Mouse (Mus musculus) midbrain, embryonic 13.5 days (tissue): ENCODE data around the gene Ankrd6. TPM values are rescaled to one million over a fixed set of nuclear protein-coding genes. Genes with fewer than 3 reads are reported as not detected.

Experiments
- ATAC-seq: fragments of 200-750 bp; cut with Nextera tagmentation; 2 replicates; pipeline ENCODE4 v1.8.0; 2017; ENCODE audit warnings: mild to moderate bottlenecking, moderate TSS enrichment, moderate library complexity
- H3K27ac ChIP-seq: fragments of 300-500 bp; sonication (generic); 2 replicates; pipeline ENCODE4 v1.5.1; 2015; ENCODE audit warnings: inconsistent platforms, mild to moderate bottlenecking, moderate library complexity
- H3K27me3 ChIP-seq: fragments of 300-500 bp; sonication (generic); 2 replicates; pipeline ENCODE4 v1.6.1; 2015; ENCODE audit warnings: mild to moderate bottlenecking, inconsistent platforms
- H3K36me3 ChIP-seq: fragments of 300-500 bp; sonication (generic); 2 replicates; pipeline ENCODE4 v1.6.1; 2015; ENCODE audit warnings: mild to moderate bottlenecking, inconsistent platforms
- H3K4me1 ChIP-seq: fragments of 300-500 bp; sonication (generic); replicated peaks from 2 replicates; pipeline ENCODE4 v1.6.1; 2015; ENCODE audit warnings: inconsistent platforms
- H3K4me2 ChIP-seq: fragments of 300-500 bp; sonication (generic); replicated peaks from 2 replicates; pipeline ENCODE4 v1.6.1; 2015; ENCODE audit warnings: moderate library complexity, mild to moderate bottlenecking, inconsistent platforms
- H3K4me3 ChIP-seq: fragments of 300-500 bp; sonication (generic); replicated peaks from 2 replicates; pipeline ENCODE4 v1.5.1; 2015; ENCODE audit warnings: mild to moderate bottlenecking, inconsistent platforms
- H3K9ac ChIP-seq: fragments of 300-500 bp; sonication (generic); replicated peaks from 2 replicates; pipeline ENCODE4 v1.6.1; 2015; ENCODE audit warnings: mild to moderate bottlenecking, inconsistent platforms
- H3K9me3 ChIP-seq: fragments of 300-500 bp; sonication (generic); 2 replicates; pipeline ENCODE4 v1.6.1; 2016; ENCODE audit warnings: mild to moderate bottlenecking, inconsistent platforms
- WGBS: fragments of 180-500 bp; shearing (Covaris S2); methylation state at CpG from one replicate; pipeline ENCODE4 v1.1.7; 2015; 5-methylcytosine and 5-hydroxymethylcytosine counted together
- polyA plus RNA-seq: library from polyadenylated mRNA; unstranded; fragments of >200 nt; fragmentation: Nextera tagmentation; extraction: Ambion mirVana; gene quantifications from 2 replicates; pipeline ENCODE4 v1.2.1, GENCODE M21; 2015

The Ankrd6 gene
- polyA plus RNA-seq, 1 experiment from 2014 or later = 30.4 TPM

GRCm38 (mm10) chr4:32864131-32864866 is 86.3 kb downstream of the Ankrd6 start:
- H3K9me3 ChIP-seq = no peaks in the 10 kb centered on the region
- H3K36me3 ChIP-seq = no peaks in the 10 kb centered on the region
- H3K4me2 ChIP-seq = peak overlapping the region; percentile 53
- H3K9ac ChIP-seq = peak overlapping the region; percentile 62
- peaks cover 56% of the 10 kb centered on the region for H3K4me1 ChIP-seq
- peak overlapping the region; percentile 34 for H3K4me3 ChIP-seq
- WGBS = 29% methylated on average over 31 of the region's 31 CpGs
- no peaks in the 10 kb centered on the region for H3K27me3 ChIP-seq
- peak overlapping the region; percentile 62 for H3K27ac ChIP-seq
- ATAC-seq = peak; percentile 41

- H3K9me3 ChIP-seq = no peaks in the 10 kb centered on the region
- H3K27me3 ChIP-seq = no peaks in the 10 kb centered on the region
- ATAC-seq = no peak
- H3K4me3 ChIP-seq = peak overlapping the region; percentile 34
- peak overlapping the region; percentile 62 for H3K27ac ChIP-seq
- H3K36me3 ChIP-seq = no peaks in the 10 kb centered on the region
- H3K9ac ChIP-seq = peak overlapping the region; percentile 62
- H3K4me1 ChIP-seq = peaks cover 56% of the 10 kb centered on the region
- WGBS = 8% methylated on average over 12 of the region's 12 CpGs
- H3K4me2 ChIP-seq = peak overlapping the region; percentile 53
Measured at GRCm38 (mm10) chr4:32863447-32864130, 87.1 kb downstream of the Ankrd6 start.

GRCm38 (mm10) chr4:32862751-32863446 is 87.7 kb downstream of the Ankrd6 start:
- Histone ChIP-seq H3K9me3 (no peaks in the 10 kb centered on the region), H3K4me1 (peaks cover 56% of the 10 kb centered on the region), H3K4me2 (peak overlapping the region; percentile 53), H3K27ac (peak overlapping the region; percentile 62), H3K4me3 (peak overlapping the region; percentile 34), H3K9ac (peak overlapping the region; percentile 62), H3K36me3 (no peaks in the 10 kb centered on the region), H3K27me3 (no peaks in the 10 kb centered on the region)
- 39% methylated on average over 15 of the region's 15 CpGs for WGBS
- no peak for ATAC-seq

- Histone ChIP-seq H3K9ac (no peak overlapping the region; the same call in 1 of the 2 replicates), H3K36me3 (no peaks in the 10 kb centered on the region; the same call in 1 of the 2 replicates), H3K4me1 (peaks cover 56% of the 10 kb centered on the region), H3K27me3 (no peaks in the 10 kb centered on the region), H3K4me3 (peak overlapping the region; percentile 34), H3K27ac (peak overlapping the region; percentile 62), H3K9me3 (no peaks in the 10 kb centered on the region), H3K4me2 (peak overlapping the region; percentile 53)
- WGBS = 63% methylated on average over 15 of the region's 15 CpGs
- peak; percentile 53; the same call in 1 of the 2 replicates for ATAC-seq
Measured at GRCm38 (mm10) chr4:32862011-32862750, 88.5 kb downstream of the Ankrd6 start.

- peak; percentile 59 for ATAC-seq
- H3K4me3 ChIP-seq = 0 out of 2 replicates have a peak overlapping the region, but pooled peaks have one; percentile 5
- WGBS = 34% methylated on average over 18 of the region's 18 CpGs
Measured at GRCm38 (mm10) chr4:32860184-32860965, 90.3 kb downstream of the Ankrd6 start.

GRCm38 (mm10) chr4:32855580-32855979 is 95.1 kb downstream of the Ankrd6 start:
- no peak overlapping the region for H3K27ac ChIP-seq
- no peaks in the 10 kb centered on the region; the same call in 1 of the 2 replicates for H3K36me3 ChIP-seq
- no peak overlapping the region for H3K9ac ChIP-seq
- ATAC-seq = no peak
- peaks cover 31% of the 10 kb centered on the region for H3K4me1 ChIP-seq
- H3K27me3 ChIP-seq = no peaks in the 10 kb centered on the region
- WGBS = 83% methylated on average over 9 of the region's 9 CpGs
- no peaks in the 10 kb centered on the region for H3K9me3 ChIP-seq
- no peak overlapping the region for H3K4me2 ChIP-seq
- H3K4me3 ChIP-seq = no peak overlapping the region

More at GRCm38 (mm10) chr4:32860184-32860965, 90.3 kb downstream of the Ankrd6 start:
- Histone ChIP-seq H3K4me1 (peaks cover 56% of the 10 kb centered on the region), H3K27me3 (no peaks in the 10 kb centered on the region), H3K36me3 (no peaks in the 10 kb centered on the region; the same call in 1 of the 2 replicates), H3K27ac (peak overlapping the region; percentile 81), H3K4me2 (peak overlapping the region; percentile 41), H3K9ac (peak overlapping the region; percentile 39), H3K9me3 (no peaks in the 10 kb centered on the region)

GRCm38 (mm10) chr4:32854956-32855355 is 95.7 kb downstream of the Ankrd6 start:
- Histone ChIP-seq H3K4me3 (no peak overlapping the region), H3K4me1 (peaks cover 25% of the 10 kb centered on the region), H3K9ac (no peak overlapping the region), H3K9me3 (no peaks in the 10 kb centered on the region), H3K4me2 (no peak overlapping the region), H3K27me3 (no peaks in the 10 kb centered on the region), H3K27ac (no peak overlapping the region), H3K36me3 (no peaks in the 10 kb centered on the region; the same call in 1 of the 2 replicates)
- ATAC-seq = no peak
- WGBS = 92% methylated on average over 4 of the region's 4 CpGs

- H3K27me3 ChIP-seq = no peaks in the 10 kb centered on the region
- WGBS = 74% methylated on average over 5 of the region's 5 CpGs
- H3K36me3 ChIP-seq = no peaks in the 10 kb centered on the region; the same call in 1 of the 2 replicates
- H3K9ac ChIP-seq = no peak overlapping the region
- H3K9me3 ChIP-seq = no peaks in the 10 kb centered on the region
- H3K4me1 ChIP-seq = peaks cover 19% of the 10 kb centered on the region
- H3K4me2 ChIP-seq = no peak overlapping the region
- 0 out of 2 replicates have a peak, but pooled peaks have one; percentile 9 for ATAC-seq
- no peak overlapping the region for H3K27ac ChIP-seq
- no peak overlapping the region for H3K4me3 ChIP-seq
Measured at GRCm38 (mm10) chr4:32853609-32854188, 96.9 kb downstream of the Ankrd6 start.

GRCm38 (mm10) chr4:32852819-32853218 is 97.8 kb downstream of the Ankrd6 start:
- Histone ChIP-seq H3K9ac (no peak overlapping the region; the same call in 1 of the 2 replicates), H3K27me3 (no peaks in the 10 kb centered on the region), H3K9me3 (no peaks in the 10 kb centered on the region), H3K4me3 (no peak overlapping the region), H3K4me1 (peaks cover 19% of the 10 kb centered on the region), H3K27ac (peak overlapping the region; percentile 10; the same call in 1 of the 2 replicates), H3K36me3 (peaks cover 3% of the 10 kb centered on the region; the same call in 1 of the 2 replicates), H3K4me2 (no peak overlapping the region)
- 80% methylated on average over 6 of the region's 6 CpGs for WGBS
- ATAC-seq = peak; percentile 75

GRCm38 (mm10) chr4:32852294-32852693 is 98.3 kb downstream of the Ankrd6 start:
- H3K36me3 ChIP-seq = 0 out of 2 replicates have a peak, but pooled peaks cover 5% of the 10 kb centered on the region
- no peaks in the 10 kb centered on the region for H3K27me3 ChIP-seq
- H3K9me3 ChIP-seq = no peaks in the 10 kb centered on the region
- H3K4me2 ChIP-seq = no peak overlapping the region
- H3K4me1 ChIP-seq = peaks cover 19% of the 10 kb centered on the region
- H3K4me3 ChIP-seq = no peak overlapping the region
- no peak overlapping the region for H3K9ac ChIP-seq
- no peak for ATAC-seq
- peak overlapping the region; percentile 10; the same call in 1 of the 2 replicates for H3K27ac ChIP-seq
- WGBS = 52% methylated on average over 8 of the region's 8 CpGs
